32 mouse cellular contexts compared by ENCODE assay signal in the genomic region with DNA sequence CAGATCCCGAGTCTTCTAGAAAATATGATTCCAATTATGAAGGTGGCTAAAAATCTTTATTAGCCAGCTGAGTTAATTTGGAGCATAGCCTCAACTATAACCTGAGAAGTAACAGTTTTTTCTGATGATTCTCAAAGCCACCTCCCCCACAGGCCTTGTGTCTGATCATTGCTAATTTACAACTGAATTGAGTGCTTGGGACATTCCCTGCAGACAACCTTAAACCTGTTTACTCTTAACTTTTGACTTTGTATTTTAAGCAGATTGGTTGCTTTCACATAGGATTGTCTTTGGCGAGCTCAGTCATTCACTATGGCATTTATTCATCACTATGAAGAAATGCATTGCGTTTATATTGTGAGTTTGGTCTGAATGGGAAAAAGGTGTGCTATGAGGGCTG. TPM values are rescaled to one million over a fixed set of nuclear protein-coding genes. Genes with fewer than 3 reads are reported as not detected.
"Had no signal": no experiment of that assay in that cellular context is flagged by ENCODE, and none has a peak within 500 bp of the region (broad histone marks: within the 10 kb centered on the region; RNA-seq: fewer than 3 reads in every experiment).

No protein-coding gene starts in this region.

- H3K27ac ChIP-seq: heart, adult 2 months; heart, embryonic 13.5 days; heart, embryonic 15.5 days; hindbrain, embryonic 13.5 days; hindbrain, embryonic 15.5 days; hindbrain, postnatal 0 days; kidney, embryonic 15.5 days; kidney, postnatal 0 days; layer of hippocampus, adult 2 months; limb, embryonic 13.5 days; limb, embryonic 15.5 days; liver, embryonic 12.5 days; liver, embryonic 14.5 days had no signal

- H3K9ac ChIP-seq: heart, embryonic 13.5 days; heart, embryonic 15.5 days; hindbrain, embryonic 13.5 days; hindbrain, embryonic 15.5 days; kidney, embryonic 15.5 days; limb, embryonic 13.5 days; limb, embryonic 15.5 days; liver, embryonic 12.5 days; liver, embryonic 14.5 days had no signal

- H3K4me3 ChIP-seq: heart, adult 2 months; heart, embryonic 13.5 days; heart, embryonic 15.5 days; hindbrain, embryonic 13.5 days; hindbrain, embryonic 15.5 days; kidney, embryonic 15.5 days; layer of hippocampus, adult 2 months; limb, embryonic 13.5 days; limb, embryonic 15.5 days; liver, embryonic 12.5 days had no signal

- H3K36me3 ChIP-seq: heart, embryonic 13.5 days; heart, embryonic 15.5 days; hindbrain, embryonic 13.5 days; hindbrain, embryonic 15.5 days; kidney, embryonic 15.5 days; limb, embryonic 13.5 days; limb, embryonic 15.5 days; liver, embryonic 12.5 days had no signal

- H3K4me1 ChIP-seq: heart, embryonic 15.5 days; hindbrain, embryonic 13.5 days; hindbrain, embryonic 15.5 days; kidney, embryonic 15.5 days; limb, embryonic 13.5 days; limb, embryonic 15.5 days; liver, embryonic 12.5 days had no signal

- H3K27me3 ChIP-seq: heart, embryonic 13.5 days; heart, embryonic 15.5 days; hindbrain, embryonic 13.5 days; hindbrain, embryonic 15.5 days; kidney, embryonic 15.5 days; limb, embryonic 13.5 days; limb, embryonic 15.5 days; liver, embryonic 12.5 days had no signal

- DNase-seq: gastrocnemius, postnatal 14 days; gastrocnemius, postnatal 36 days; heart, adult 11 months; heart, adult 2 months; heart, postnatal 14 days; heart, postnatal 36 days; kidney, adult 11 months; kidney, adult 2 months; kidney, adult 9 months; kidney, postnatal 14 days; kidney, postnatal 4 days; layer of hippocampus, postnatal 36 days; left cerebral cortex, postnatal 4 days had no signal

- H3K9me3 ChIP-seq: heart, embryonic 13.5 days; heart, embryonic 15.5 days; hindbrain, embryonic 13.5 days; hindbrain, embryonic 15.5 days; kidney, embryonic 15.5 days; limb, embryonic 13.5 days; limb, embryonic 15.5 days; liver, embryonic 12.5 days had no signal

RNA-seq across cellular contexts. Expression of a gene that starts 49.5 kb away (rescaled TPM):
- total RNA-seq: gastrocnemius, adult 18-20 months; gastrocnemius, adult 8-10 months; gastrocnemius, postnatal 14 days; gastrocnemius, postnatal 36 days; heart, adult 2 months; heart, postnatal 14 days; heart, postnatal 36 days; hindbrain, postnatal 0 days; layer of hippocampus, adult 2 months; layer of hippocampus, postnatal 14 days; layer of hippocampus, postnatal 36 days; left cerebral cortex, adult 18-20 months; liver, adult 2 months had no signal
- polyA plus RNA-seq: gonadal fat pad, adult 2 months; heart, adult 2 months; heart, postnatal 0 days; kidney, adult 2 months; liver, adult 2 months had no signal
